Mouse (Mus musculus): Measurements from ENCODE around the gene Tyw1.

The Tyw1 gene

GRCm38 (mm10) chr5:130316321-130316720 lies 60.9 kb downstream of the Tyw1 start:
- DNase-seq: no peak

DNA sequence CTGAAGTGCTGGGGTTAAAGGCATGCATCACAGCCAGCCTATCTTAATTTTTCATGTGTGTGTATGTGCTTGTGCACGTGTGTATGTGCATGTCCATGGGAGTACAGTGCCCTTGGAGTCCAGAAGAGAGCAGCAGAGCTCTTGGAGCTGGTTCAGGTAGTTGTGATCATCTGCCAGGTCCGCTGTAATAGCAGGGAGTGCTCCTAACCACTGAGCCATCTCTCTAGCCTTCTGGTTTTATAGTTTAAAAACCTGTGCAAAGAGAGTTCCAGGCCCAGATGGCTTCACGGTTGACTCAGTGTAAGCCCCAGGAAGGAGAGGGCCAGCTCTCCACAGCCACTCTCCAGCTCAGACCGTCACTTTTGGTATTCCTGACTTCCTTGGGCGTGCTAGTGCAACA lies 64.4 kb downstream of the Tyw1 start:
- DNase-seq: no peak

GRCm38 (mm10) chr5:130320485-130320884 lies 65.1 kb downstream of the Tyw1 start:
- DNase-seq: no peak

GRCm38 (mm10) chr5:130325486-130325885 lies 70.1 kb downstream of the Tyw1 start:
- DNase-seq: no peak

- no peak for DNase-seq
These were observed 72.3 kb downstream of the Tyw1 start for GRCm38 (mm10) chr5:130327615-130328263.

DNA sequence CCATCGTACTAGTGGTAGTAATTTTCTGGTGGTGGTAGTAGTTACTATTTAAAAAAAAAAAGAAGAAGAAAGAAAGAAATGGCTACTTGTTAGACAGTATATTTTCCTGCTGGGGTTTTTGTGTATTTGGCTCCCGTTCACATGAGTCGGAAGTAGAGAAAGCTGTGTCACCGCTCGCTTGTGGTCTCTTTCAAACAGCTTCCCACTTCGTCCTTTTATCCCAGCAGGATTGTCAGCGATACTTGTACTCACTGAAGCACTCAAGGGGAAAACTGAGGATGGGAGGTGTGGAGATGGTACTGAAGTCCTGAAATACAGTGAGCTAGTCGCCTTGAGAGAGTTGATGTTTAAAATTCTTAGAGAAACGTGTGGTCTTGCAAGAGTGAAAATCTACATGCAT lies 72.9 kb downstream of the Tyw1 start:
- DNase-seq: no peak

- DNase-seq: no peak
These were observed 74.5 kb downstream of the Tyw1 start for GRCm38 (mm10) chr5:130329889-130330288.

GRCm38 (mm10) chr5:130330801-130331200 lies 75.4 kb downstream of the Tyw1 start:
- DNase-seq: no peak

DNA sequence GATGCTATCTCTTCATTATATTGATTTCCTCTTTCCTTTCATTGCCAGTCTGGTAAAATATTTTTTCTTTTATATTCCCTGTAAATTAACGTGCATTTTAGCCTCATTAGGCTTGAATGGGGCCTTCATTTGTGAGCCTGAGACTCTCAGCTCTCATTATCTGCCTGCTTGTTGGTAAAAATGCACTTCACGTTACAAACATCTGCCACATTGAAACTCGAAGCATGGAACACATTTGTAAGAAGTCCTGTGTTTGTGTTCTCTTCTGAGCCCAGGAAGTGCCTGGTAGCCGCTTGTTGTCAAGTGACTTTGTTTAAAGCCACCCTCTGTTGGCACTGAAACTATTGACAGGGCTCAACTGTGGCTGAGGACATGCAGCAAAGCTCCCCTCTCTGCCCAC lies 75.8 kb downstream of the Tyw1 start:
- DNase-seq: no peak

- DNase-seq: no peak
These were observed 78.1 kb downstream of the Tyw1 start for GRCm38 (mm10) chr5:130333566-130333965.

DNA sequence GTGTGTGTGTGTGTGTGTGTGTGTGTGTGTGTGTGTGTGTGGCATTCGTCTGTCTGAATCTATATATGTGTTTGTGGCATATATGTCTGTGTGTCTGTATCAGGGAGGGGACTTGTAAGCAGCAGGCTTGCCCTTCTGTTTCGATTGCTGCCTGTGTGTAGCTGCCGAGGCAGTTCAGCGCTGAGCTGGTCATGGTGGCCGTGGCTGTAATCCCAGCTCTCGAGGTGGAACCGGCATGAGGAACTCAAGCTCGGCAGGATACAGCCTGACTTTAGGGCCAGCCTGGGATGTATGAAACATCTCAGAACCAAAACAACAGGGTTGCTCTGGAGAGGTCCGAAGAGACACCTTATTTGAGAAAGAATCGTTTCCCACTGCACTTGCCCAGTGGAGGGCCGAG lies 78.6 kb downstream of the Tyw1 start:
- no peak for DNase-seq

GRCm38 (mm10) chr5:130335462-130335861 lies 80.0 kb downstream of the Tyw1 start:
- no peak for DNase-seq

GRCm38 (mm10) chr5:130340656-130341055 lies 85.2 kb downstream of the Tyw1 start:
- DNase-seq: no peak

- DNase-seq: no peak
These were observed 89.6 kb downstream of the Tyw1 start for GRCm38 (mm10) chr5:130344999-130345398.

GRCm38 (mm10) chr5:130345871-130346270 lies 90.5 kb downstream of the Tyw1 start:
- no peak for DNase-seq

GRCm38 (mm10) chr5:130355223-130355622 lies 99.8 kb downstream of the Tyw1 start:
- no peak for DNase-seq

DNA sequence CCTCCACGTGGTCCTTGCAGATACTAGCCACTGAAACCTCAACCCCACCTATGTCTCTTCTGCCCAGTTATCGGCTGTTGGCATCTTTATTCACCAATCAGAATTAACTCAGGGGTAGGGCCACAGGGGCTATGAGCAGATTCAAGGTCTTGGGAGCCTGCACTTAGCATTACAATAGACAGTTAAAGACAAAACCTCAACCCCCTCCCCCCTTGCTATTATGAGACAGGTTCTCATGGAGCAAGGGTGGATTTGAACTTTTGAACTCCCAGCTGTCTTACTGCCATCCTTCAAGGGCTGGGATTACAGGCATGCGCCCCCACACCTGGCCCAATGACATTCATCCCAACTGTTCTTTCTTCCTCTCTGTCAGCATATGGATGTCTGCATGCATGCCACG lies 107.7 kb downstream of the Tyw1 start:
- DNase-seq: no peak

- DNase-seq: no peak
These were observed 108.4 kb downstream of the Tyw1 start for GRCm38 (mm10) chr5:130363773-130364172.

DNA sequence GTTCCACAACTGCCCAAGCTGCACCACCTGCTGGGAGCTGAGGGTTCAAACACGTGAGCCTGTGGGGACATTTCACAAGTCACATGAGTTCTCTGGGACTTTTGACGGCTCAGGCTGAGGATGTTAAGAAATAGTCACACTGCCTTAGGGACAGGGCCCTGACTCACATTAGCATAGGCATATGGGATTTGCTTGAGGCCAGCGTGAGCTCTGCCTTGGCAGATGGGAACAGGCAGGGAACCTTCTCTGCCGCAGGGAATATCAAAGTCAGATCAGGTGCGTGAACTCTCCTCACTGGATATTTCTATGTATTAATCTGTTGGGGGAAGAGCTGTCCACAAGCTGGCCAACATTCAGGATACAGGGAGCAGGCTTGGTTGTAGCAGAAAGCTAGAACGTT lies 112.8 kb downstream of the Tyw1 start:
- no peak for DNase-seq

DNA sequence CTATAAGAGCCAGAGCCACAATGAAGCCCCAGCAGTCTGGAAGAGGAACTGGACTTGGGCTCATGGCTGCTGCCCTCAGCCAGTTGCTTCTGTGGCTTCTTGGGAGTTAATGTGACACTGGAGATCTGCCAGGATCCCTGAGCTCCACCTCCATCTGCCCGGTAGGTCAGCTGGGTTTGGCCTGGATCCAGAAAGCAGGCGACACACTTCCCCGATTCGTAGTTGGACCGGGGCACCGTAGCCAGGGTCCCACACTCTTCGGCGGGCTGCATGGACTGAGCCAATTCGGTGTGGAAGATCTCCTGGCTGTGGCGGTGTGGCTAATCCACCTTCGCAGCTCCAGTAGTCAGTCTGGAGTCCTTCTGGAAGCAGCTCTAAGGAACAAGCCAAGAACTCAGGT lies 113.8 kb downstream of the Tyw1 start, which contains the start of gene Caln1:
TSS of gene Caln1 (plus strand) at position 219 of the 400 bp plus-strand sequence.
- DNase-seq: no peak

DNA sequence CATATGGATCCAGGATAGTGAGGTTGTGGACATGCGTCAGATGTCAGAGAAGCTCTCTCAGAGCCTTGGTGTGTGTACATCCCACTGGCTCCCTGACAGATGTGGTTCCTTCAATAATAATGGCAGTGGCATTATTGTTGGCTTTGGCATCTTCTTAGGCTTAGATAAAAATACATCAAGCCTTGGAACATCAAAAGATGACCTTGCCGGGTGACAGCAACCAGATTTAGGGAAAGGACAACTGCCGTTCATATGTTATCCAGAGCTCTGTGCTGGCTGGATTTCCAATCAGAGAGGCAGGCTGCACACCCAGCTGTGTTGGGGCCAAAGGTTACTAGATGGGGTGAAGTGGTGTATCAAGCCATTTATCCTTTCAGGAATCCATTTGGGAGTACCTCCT lies 120.0 kb downstream of the Tyw1 start:
- no peak for DNase-seq

DNA sequence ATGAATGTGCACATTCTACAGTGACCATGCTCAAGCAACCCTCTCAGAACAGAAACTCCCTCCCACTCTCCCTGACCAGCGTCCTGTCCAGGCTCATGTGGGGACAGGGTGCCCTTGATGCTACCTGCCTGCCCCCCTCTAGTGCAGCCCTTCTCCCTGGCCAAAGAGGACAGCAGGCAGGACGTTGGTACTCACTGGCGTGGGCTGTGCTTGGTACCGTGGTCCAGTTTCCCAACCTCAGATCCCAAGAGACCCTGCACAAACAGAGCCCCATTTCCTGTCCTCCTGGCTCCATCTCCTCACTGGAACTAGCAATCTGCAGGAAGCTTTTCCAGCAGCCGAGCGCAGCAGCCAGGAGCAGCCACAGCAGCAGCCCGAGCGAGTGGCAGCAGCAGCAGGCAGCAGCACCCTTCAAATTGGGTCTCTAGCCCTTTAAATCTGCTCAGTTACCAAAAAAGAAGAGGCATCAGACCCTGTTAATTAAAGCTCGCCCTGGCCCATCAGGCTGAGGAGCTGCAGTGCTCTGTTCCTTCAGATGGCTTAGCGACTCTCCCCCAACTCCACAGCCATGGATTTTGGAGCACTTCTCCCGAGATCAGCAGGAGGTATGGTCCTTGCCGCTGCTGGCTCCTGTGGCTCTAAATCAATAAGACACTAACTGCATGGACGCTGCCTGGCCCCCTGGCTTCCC lies 128.9 kb downstream of the Tyw1 start, which contains the start of gene A330070K13Rik:
TSS of gene A330070K13Rik (minus strand) at position 410 of the 691 bp plus-strand sequence.
- no peak for DNase-seq

GRCm38 (mm10) chr5:130386418-130386817 lies 131.0 kb downstream of the Tyw1 start:
- no peak for DNase-seq
